Mouse (Mus musculus) spleen, embryonic (tissue): ENCODE measurements around the gene Anapc15-ps.
"Not testable (repeated sequence)": the region's sequence is repeated elsewhere in the genome, so short reads cannot be mapped to it uniquely, and the experiment has no call there.

Experiments
- CTCF ChIA-PET: fragments of 350-600 bp; sonication (Branson Sonifier 250); formaldehyde crosslinking; loops from one replicate; lab custom pipeline; 2022; lab: Charles Lee

The Anapc15-ps gene

GRCm38 (mm10) chr10:95630726-95631345 lies 42.4 kb downstream of the Anapc15-ps start:
- CTCF ChIA-PET = no interaction called here

GRCm38 (mm10) chr10:95630166-95630565 lies 43.1 kb downstream of the Anapc15-ps start:
- CTCF ChIA-PET = not testable (repeated sequence)

DNA sequence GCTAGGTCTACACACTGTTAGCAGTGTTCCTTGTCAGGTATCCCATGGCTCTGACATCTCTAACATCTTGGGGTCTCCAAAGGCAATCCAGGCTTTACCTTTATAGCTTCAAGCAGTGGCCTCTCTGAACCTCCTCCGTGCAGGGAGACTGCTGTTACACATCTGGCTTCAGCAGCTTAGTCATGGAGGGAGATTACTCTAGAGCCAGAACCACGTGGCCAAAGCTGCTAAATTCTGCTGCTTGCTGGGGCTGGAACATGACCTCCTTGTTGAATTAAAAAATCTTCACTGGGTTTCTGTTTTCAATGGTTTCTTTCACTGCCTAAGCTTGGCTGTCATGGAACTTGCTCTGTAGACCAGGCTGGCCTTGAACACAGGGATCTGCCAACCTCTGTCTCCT lies 44.9 kb downstream of the Anapc15-ps start:
- CTCF ChIA-PET = no interaction called here

DNA sequence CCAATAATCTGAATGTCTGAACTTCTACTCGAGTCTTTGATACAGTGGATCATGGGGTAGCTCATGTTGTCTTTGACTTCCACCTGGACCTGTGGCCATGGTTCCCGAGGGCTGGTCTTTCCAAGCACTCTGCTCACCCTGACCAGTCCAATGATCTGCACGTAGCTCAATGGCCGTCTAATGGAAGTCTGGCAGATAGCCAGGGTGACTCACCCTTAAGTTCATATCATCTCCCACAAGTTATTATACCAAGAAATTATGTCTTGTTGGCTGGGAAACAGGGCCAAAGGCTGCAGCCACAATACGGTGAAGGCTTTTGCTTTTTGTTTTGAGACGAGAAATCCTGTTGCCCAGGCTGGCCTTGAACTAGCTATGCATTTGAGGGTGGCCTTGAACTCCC lies 45.9 kb downstream of the Anapc15-ps start:
- CTCF ChIA-PET = no interaction called here

DNA sequence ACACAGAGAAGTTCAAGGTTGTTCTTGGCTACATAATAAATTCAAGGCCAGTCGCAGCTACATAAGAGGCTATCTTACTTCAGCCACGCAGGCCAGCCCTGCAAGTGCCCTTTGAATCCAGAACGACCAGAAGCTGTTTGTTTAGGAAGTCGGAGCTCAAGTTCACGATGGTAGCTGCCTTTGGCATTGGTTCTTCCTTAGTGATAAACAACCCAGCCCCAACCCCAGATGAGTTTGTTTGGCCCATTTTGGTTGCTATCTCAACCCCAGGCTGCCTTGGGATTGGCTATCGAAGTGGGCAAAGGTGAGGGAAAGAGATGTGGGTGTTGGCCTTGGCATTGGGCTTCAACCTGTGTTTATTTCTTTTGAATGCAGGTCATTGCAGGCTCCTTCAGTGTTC lies 48.0 kb downstream of the Anapc15-ps start:
- CTCF ChIA-PET = interaction anchor here (0.6 kb wide), 1 partner anchor 1578 kb away, joined by 3 read pairs; no protein-coding TSS in a partner anchor

GRCm38 (mm10) chr10:95624007-95624406 lies 49.2 kb downstream of the Anapc15-ps start:
- CTCF ChIA-PET = no interaction called here

DNA sequence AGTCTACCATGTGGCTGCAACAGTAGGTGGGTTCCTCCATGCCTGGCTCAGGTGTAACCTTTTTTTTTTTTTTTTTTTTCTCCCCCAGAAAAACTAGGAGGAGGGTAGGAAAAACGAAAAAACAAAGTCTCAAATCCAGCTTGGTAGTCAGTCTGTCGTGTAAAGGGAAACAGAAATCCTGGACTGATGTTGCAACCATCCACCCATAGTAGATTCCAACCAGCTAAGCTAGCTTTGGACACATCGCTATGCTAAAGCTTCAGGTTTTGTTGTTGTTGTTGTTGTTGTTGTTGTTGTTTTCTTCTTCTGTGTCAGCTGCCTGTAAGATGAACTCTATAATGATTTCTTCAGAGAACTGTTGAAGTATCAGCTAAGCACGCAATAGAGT lies 49.7 kb downstream of the Anapc15-ps start:
- CTCF ChIA-PET = no interaction called here
